Comparison of ENCODE assay signal across 7 mouse cellular contexts in the genomic region with DNA sequence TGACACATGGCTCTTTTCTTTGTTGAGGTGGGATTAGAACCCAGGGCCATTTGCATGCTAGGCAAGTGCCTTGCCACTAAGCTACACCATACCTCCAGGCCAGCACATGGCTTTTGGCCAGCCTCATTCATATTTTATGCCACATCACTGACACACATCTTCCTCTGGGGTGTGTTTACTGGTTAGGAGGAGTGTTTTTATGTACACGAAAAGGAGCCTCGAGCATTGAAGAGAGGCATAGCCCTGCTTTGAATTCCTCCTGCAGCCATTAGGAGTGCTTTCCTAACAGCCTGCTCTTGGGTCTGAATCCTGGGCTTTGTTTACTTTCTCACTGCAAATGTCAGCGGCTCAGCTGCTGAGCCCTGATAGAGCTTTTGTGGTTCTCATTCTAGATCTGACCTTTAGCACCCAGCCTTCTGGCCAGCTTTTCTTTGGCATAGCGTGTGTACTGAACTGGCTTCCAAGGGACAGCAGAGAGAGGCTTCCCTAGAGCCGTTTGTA. TPM values are rescaled to one million over a fixed set of nuclear protein-coding genes. Genes with fewer than 3 reads are reported as not detected.
DNase-seq lines count a peak whose midpoint lies in the region; ATAC-seq and TF ChIP-seq lines count a peak whose summit lies in the region.

No protein-coding gene starts in this region.

- H3K4me3 ChIP-seq in intestine, postnatal 0 days (ENCODE audit: low read depth, low read length): no peak overlapping the region

- H3K4me1 ChIP-seq in intestine, postnatal 0 days (replicated peaks; ENCODE audit: control insufficient read depth, insufficient read depth, low read length): no peaks in the 10 kb centered on the region; the same call in 1 of the 2 replicates

- no peak for ATAC-seq in intestine, postnatal 0 days
- ATAC-seq in frontal cortex, adult (ENCODE audit: low TSS enrichment): no peak

- peak; percentile 51 for DNase-seq in urinary bladder, postnatal 14 days (ENCODE audit: low spot score)
- DNase-seq in urinary bladder, adult 2 months (ENCODE audit: low spot score): no peak
- peak; percentile 82 to 88 for DNase-seq in heart, adult 18-20 months
- DNase-seq in lung, postnatal 4 days: peak; percentile 24 to 49
- no peak for DNase-seq in testis, postnatal 10 days (ENCODE audit: low spot score)

- H3K36me3 ChIP-seq in intestine, postnatal 0 days (ENCODE audit: control insufficient read depth, insufficient read depth): no peaks in the 10 kb centered on the region

- no peaks in the 10 kb centered on the region for H3K9me3 ChIP-seq in intestine, postnatal 0 days (ENCODE audit: control insufficient read depth)

- TF ChIP-seq CTCF in intestine, postnatal 0 days (IDR thresholded peaks at IDR 0.05; ENCODE audit: low read depth): no peak

- no peak overlapping the region for H3K9ac ChIP-seq in intestine, postnatal 0 days (ENCODE audit: low read depth, low read length)

- H3K27ac ChIP-seq in intestine, postnatal 0 days (ENCODE audit: low read depth, low read length): no peak overlapping the region

- H3K4me2 ChIP-seq in intestine, postnatal 0 days (replicated peaks; ENCODE audit: low read depth): 0 out of 2 replicates have a peak overlapping the region, but pooled peaks have one; percentile 9

- 5% methylated on average over 5 of the region's 5 CpGs for WGBS in intestine, postnatal 0 days

- no peaks in the 10 kb centered on the region for H3K27me3 ChIP-seq in intestine, postnatal 0 days (replicated peaks; ENCODE audit: control insufficient read depth, insufficient read depth, low read length)

RNA-seq across cellular contexts. Expression of a gene that starts 44.4 kb away (rescaled TPM):
- 2.0 and 3.6 TPM in 2 replicates for polyA plus RNA-seq in urinary bladder, adult 2 months (2012; rRNA removed)
- 1 to 10 TPM; 6.8 to 9.5 TPM for total RNA-seq in heart, adult 18-20 months (2021)
- polyA plus RNA-seq in intestine, postnatal 0 days (2015; fragmentation: Nextera tagmentation; extraction: Ambion mirVana): 0.47 and 0.55 TPM in 2 replicates

Comparison
In these comparisons a context has a peak if more than half of its experiments do, and no peak if none do; other contexts are left out.
1. DNase-seq: peak in urinary bladder, postnatal 14 days (single experiment), heart, adult 18-20 months (2 of 2) and lung, postnatal 4 days (2 of 2); none in urinary bladder, adult 2 months (single experiment) and testis, postnatal 10 days (single experiment).